Mouse (Mus musculus) erythroid progenitor cell, adult 5-6 weeks (primary cell): ENCODE measurements around the gene Gm28539. TPM values are rescaled to one million over a fixed set of nuclear protein-coding genes. Genes with fewer than 3 reads are reported as not detected.
A peak's percentile ranks its signal among the peaks of the same experiment; 100 is the strongest.
"Not testable (repeated sequence)": the region's sequence is repeated elsewhere in the genome, so short reads cannot be mapped to it uniquely, and the experiment has no call there.

ENCODE experiments used
- ATAC-seq: replicated peaks from 2 replicates; pipeline ENCODE4 v1.8.0; 2016; ENCODE audit warnings: moderate number of reproducible peaks, mild to moderate bottlenecking, moderate TSS enrichment, inconsistent platforms; ENCODE audit not compliant: poor library complexity, low FRiP score, severe bottlenecking
- total RNA-seq, 2 experiments: library from RNA; stranded (forward) in 1 of 2; stranded (reverse) in 1 of 2; fragments of 150-400 nt in 1 of 2; fragments of 186-747, 209-891 nt in 1 of 2; gene quantifications; 2 replicates each; pipeline versions ENCODE4 v1.2.3 to v1.2.4; 2015 to 2017; ENCODE audit warnings: low replicate concordance in 2 of 2

The Gm28539 gene
- total RNA-seq, 2 experiments from 2014 or later: 15.7 TPM; not detected in 1

GRCm38 (mm10) chr16:18846301-18846820, 10.0 kb downstream of the Gm28539 start:
- ATAC-seq: no peak

GRCm38 (mm10) chr16:18849521-18850190, 13.3 kb downstream of the Gm28539 start:
- ATAC-seq: not testable (repeated sequence)

GRCm38 (mm10) chr16:18858551-18858950, 22.2 kb downstream of the Gm28539 start:
- peak; percentile 61 for ATAC-seq

- ATAC-seq: no peak
These were observed 23.8 kb downstream of the Gm28539 start for GRCm38 (mm10) chr16:18860186-18860585.

- peak; percentile 54 for ATAC-seq
These were observed 34.1 kb downstream of the Gm28539 start for GRCm38 (mm10) chr16:18870495-18870894.

- peak; percentile 15 for ATAC-seq
These were observed 39.7 kb downstream of the Gm28539 start for GRCm38 (mm10) chr16:18876091-18876441.

GRCm38 (mm10) chr16:18876442-18877308, 40.3 kb downstream of the Gm28539 start, which contains the start of the genes Mrpl40 and Hira:
Mrpl40 (minus strand) TSS chr16:18876862.
Hira (plus strand) TSS chr16:18877037.
- ATAC-seq: peak; percentile 89

GRCm38 (mm10) chr16:18877386-18878090, 41.2 kb downstream of the Gm28539 start:
- peak; percentile 52 for ATAC-seq

- ATAC-seq: peak; percentile 4; the same call in 1 of the 2 replicates
These were observed 41.8 kb downstream of the Gm28539 start for GRCm38 (mm10) chr16:18878091-18878720.

GRCm38 (mm10) chr16:18884044-18884443, 47.7 kb downstream of the Gm28539 start:
- ATAC-seq: no peak

- no peak for ATAC-seq
These were observed 57.5 kb downstream of the Gm28539 start for GRCm38 (mm10) chr16:18893840-18894372.

GRCm38 (mm10) chr16:18895249-18895648, 58.9 kb downstream of the Gm28539 start:
- no peak for ATAC-seq

- ATAC-seq: peak; percentile 90
These were observed 60.0 kb downstream of the Gm28539 start for GRCm38 (mm10) chr16:18896429-18896828.

GRCm38 (mm10) chr16:18905648-18906047, 69.3 kb downstream of the Gm28539 start:
- ATAC-seq: no peak

- no peak for ATAC-seq
These were observed 79.7 kb downstream of the Gm28539 start for GRCm38 (mm10) chr16:18916064-18916463.

GRCm38 (mm10) chr16:18921771-18922170, 85.4 kb downstream of the Gm28539 start:
- no peak for ATAC-seq

- no peak for ATAC-seq
These were observed 91.6 kb downstream of the Gm28539 start for GRCm38 (mm10) chr16:18927963-18928362.

- no peak for ATAC-seq
These were observed 102.1 kb downstream of the Gm28539 start for GRCm38 (mm10) chr16:18938321-18939082.

- no peak for ATAC-seq
These were observed 107.5 kb downstream of the Gm28539 start for GRCm38 (mm10) chr16:18943906-18944305.
